Mouse (Mus musculus) G1E (cell line): ENCODE results near the gene Rpl26. TPM values are rescaled to one million over a fixed set of nuclear protein-coding genes. Genes with fewer than 3 reads are reported as not detected.

Experiments used
- ATAC-seq: 2 replicates; pipeline ENCODE4 v1.8.0; 2016; ENCODE audit warnings: mild to moderate bottlenecking; ENCODE audit not compliant: insufficient number of reproducible peaks, poor library complexity, low FRiP score, severe bottlenecking; ENCODE audit errors: extremely low read depth
- DNase-seq: peaks from one replicate; pipeline ENCODE4 v3.0.0; 2012; ENCODE audit warnings: low spot score
- H3K27me3 ChIP-seq: 2 replicates; pipeline ENCODE4 v1.6.1; 2012; ENCODE audit warnings: mild to moderate bottlenecking, low read length, inconsistent platforms; ENCODE audit not compliant: insufficient read depth
- H3K36me3 ChIP-seq: replicated peaks from 2 replicates; pipeline ENCODE3; 2012; ENCODE audit warnings: mild to moderate bottlenecking, inconsistent platforms
- H3K4me1 ChIP-seq: 2 replicates; pipeline ENCODE4 v1.6.1; 2012; ENCODE audit warnings: low read depth, low read length, inconsistent platforms, mixed read lengths; ENCODE audit not compliant: insufficient read depth
- H3K4me3 ChIP-seq: 2 replicates; pipeline ENCODE4 v1.5.1; 2012; ENCODE audit warnings: low read depth, mild to moderate bottlenecking, inconsistent platforms, low read length, moderate library complexity, mixed read lengths
- H3K9me3 ChIP-seq: replicated peaks from 2 replicates; pipeline ENCODE4 v1.6.1; 2012; ENCODE audit warnings: inconsistent platforms
- CTCF ChIP-seq: IDR thresholded peaks from 2 replicates; pipeline ENCODE4 v1.5.1; 2012; ENCODE audit warnings: low read depth, low read length, inconsistent platforms, mixed read lengths
- GATA1 ChIP-seq: IDR thresholded peaks from 2 replicates; pipeline ENCODE4 v1.6.1; 2012; ENCODE audit warnings: borderline replicate concordance, low read length, inconsistent platforms, mixed read lengths
- GATA2 ChIP-seq: IDR thresholded peaks from 2 replicates; pipeline ENCODE4 v1.6.1; 2012; ENCODE audit warnings: low read depth, low read length, inconsistent platforms, borderline replicate concordance
- POLR2AphosphoS5 ChIP-seq: IDR thresholded peaks from 2 replicates; pipeline ENCODE4 v1.6.1; 2012; ENCODE audit warnings: low read depth, low read length, inconsistent platforms; ENCODE audit not compliant: insufficient replicate concordance
- TAL1 ChIP-seq: conservative IDR thresholded peaks from 2 replicates; pipeline ENCODE4 v1.6.1; 2012; ENCODE audit warnings: low read depth, low read length, inconsistent platforms, mixed read lengths
- polyA plus RNA-seq: library from polyadenylated mRNA; stranded (reverse); fragments of >175 nt; gene quantifications from 2 replicates; pipeline ENCODE4 v1.2.3, GENCODE M21; 2012
- total RNA-seq, 2 experiments: library from RNA; stranded (forward) in 1 of 2; stranded (reverse) in 1 of 2; fragments of 200-1000 nt in 1 of 2; fragments of >200 nt in 1 of 2; fragmentation: Nextera tagmentation in 1 of 2; gene quantifications; 2 replicates each; pipeline ENCODE4 v1.2.3; 2014 to 2017

Rpl26 gene
- total and polyA plus RNA-seq, 3 experiments = 273 to 4,820 (median 1,719) TPM

- DNase-seq = no peak
- H3K27me3 ChIP-seq = peaks cover 63% of the 10 kb centered on the region
- TF ChIP-seq GATA1 (no peak), CTCF (no peak), POLR2AphosphoS5 (no peak), GATA2 (no peak), TAL1 (no peak)
- H3K36me3 ChIP-seq = no peaks in the 10 kb centered on the region
- no peak for ATAC-seq
- H3K4me3 ChIP-seq = no peak overlapping the region
- no peaks in the 10 kb centered on the region for H3K9me3 ChIP-seq
- H3K4me1 ChIP-seq = peaks cover 17% of the 10 kb centered on the region
Measured at GRCm38 (mm10) chr11:68955473-68955872, 54.1 kb downstream of the Rpl26 start.

GRCm38 (mm10) chr11:68956107-68956506 is 54.7 kb downstream of the Rpl26 start:
- DNase-seq = no peak
- H3K36me3 ChIP-seq = no peaks in the 10 kb centered on the region
- ATAC-seq = no peak
- H3K9me3 ChIP-seq = no peaks in the 10 kb centered on the region
- peaks cover 17% of the 10 kb centered on the region for H3K4me1 ChIP-seq
- peaks cover 59% of the 10 kb centered on the region for H3K27me3 ChIP-seq
- TF ChIP-seq GATA2 (no peak), TAL1 (no peak), POLR2AphosphoS5 (no peak), GATA1 (no peak), CTCF (no peak)
- no peak overlapping the region for H3K4me3 ChIP-seq

Other genes with a start within 250 kb of the Rpl26 start
- gene Myh10, start 210.0 kb upstream of the Rpl26 start, total RNA-seq (2014; fragmentation: Nextera tagmentation) = 4.9 TPM in 1 of 2 replicates, not detected in the other
- 0.49 TPM in 1 of 2 replicates, not detected in the other for gene Myh10, start 210.0 kb upstream of the Rpl26 start, total RNA-seq (2017)
- 0.03 TPM in 1 of 2 replicates, not detected in the other for gene Myh10, start 210.0 kb upstream of the Rpl26 start, polyA plus RNA-seq
- gene Ndel1, start 29.7 kb upstream of the Rpl26 start, total RNA-seq (2014; fragmentation: Nextera tagmentation) = 39.4 and 48.7 TPM in 2 replicates
- gene Ndel1, start 29.7 kb upstream of the Rpl26 start, total RNA-seq (2017) = 52.3 and 64.3 TPM in 2 replicates
- gene Ndel1, start 29.7 kb upstream of the Rpl26 start, polyA plus RNA-seq = 26.2 and 40.3 TPM in 2 replicates
- not detected in 2 replicates for gene Rnf222, start 13.0 kb upstream of the Rpl26 start, total RNA-seq (2014; fragmentation: Nextera tagmentation)
- 0.06 and 0.11 TPM in 2 replicates for gene Rnf222, start 13.0 kb upstream of the Rpl26 start, total RNA-seq (2017)
- not detected in 2 replicates for gene Rnf222, start 13.0 kb upstream of the Rpl26 start, polyA plus RNA-seq
- not detected in 2 replicates for gene Odf4, start 25.5 kb downstream of the Rpl26 start, total RNA-seq (2014; fragmentation: Nextera tagmentation)
- not detected in 2 replicates for gene Odf4, start 25.5 kb downstream of the Rpl26 start, total RNA-seq (2017)
- not detected in 2 replicates for gene Odf4, start 25.5 kb downstream of the Rpl26 start, polyA plus RNA-seq
- gene Arhgef15, start 55.9 kb downstream of the Rpl26 start, total RNA-seq (2014; fragmentation: Nextera tagmentation) = not detected in 2 replicates
- gene Arhgef15, start 55.9 kb downstream of the Rpl26 start, total RNA-seq (2017) = 0.12 and 0.22 TPM in 2 replicates
- gene Arhgef15, start 55.9 kb downstream of the Rpl26 start, polyA plus RNA-seq = not detected in 2 replicates
- gene Slc25a35, start 66.5 kb downstream of the Rpl26 start, total RNA-seq (2014; fragmentation: Nextera tagmentation) = 5.2 and 5.8 TPM in 2 replicates
- 0.93 and 1.1 TPM in 2 replicates for gene Slc25a35, start 66.5 kb downstream of the Rpl26 start, total RNA-seq (2017)
- 1.2 and 1.3 TPM in 2 replicates for gene Slc25a35, start 66.5 kb downstream of the Rpl26 start, polyA plus RNA-seq
- 16.1 and 21.8 TPM in 2 replicates for gene Rangrf, start 73.6 kb downstream of the Rpl26 start, total RNA-seq (2014; fragmentation: Nextera tagmentation)
- 16.2 and 18.4 TPM in 2 replicates for gene Rangrf, start 73.6 kb downstream of the Rpl26 start, total RNA-seq (2017)
- gene Rangrf, start 73.6 kb downstream of the Rpl26 start, polyA plus RNA-seq = 7.8 and 8.1 TPM in 2 replicates
- 83.4 and 107 TPM in 2 replicates for gene Pfas, start 106.9 kb downstream of the Rpl26 start, total RNA-seq (2014; fragmentation: Nextera tagmentation)
- gene Pfas, start 106.9 kb downstream of the Rpl26 start, total RNA-seq (2017) = 34.4 and 36.2 TPM in 2 replicates
- gene Pfas, start 106.9 kb downstream of the Rpl26 start, polyA plus RNA-seq = 41.3 and 62.8 TPM in 2 replicates
- 83.8 and 96.5 TPM in 2 replicates for gene Ctc1, start 114.3 kb downstream of the Rpl26 start, total RNA-seq (2014; fragmentation: Nextera tagmentation)
- gene Ctc1, start 114.3 kb downstream of the Rpl26 start, total RNA-seq (2017) = 15.2 and 19.9 TPM in 2 replicates
- gene Ctc1, start 114.3 kb downstream of the Rpl26 start, polyA plus RNA-seq = 73.4 and 104 TPM in 2 replicates
- gene Aurkb, start 144.1 kb downstream of the Rpl26 start, total RNA-seq (2014; fragmentation: Nextera tagmentation) = 176 and 241 TPM in 2 replicates
- 117 and 133 TPM in 2 replicates for gene Aurkb, start 144.1 kb downstream of the Rpl26 start, total RNA-seq (2017)
- gene Aurkb, start 144.1 kb downstream of the Rpl26 start, polyA plus RNA-seq = 296 TPM in 2 replicates
- 5.3 and 6.4 TPM in 2 replicates for gene Borcs6, start 158.1 kb downstream of the Rpl26 start, total RNA-seq (2014; fragmentation: Nextera tagmentation)
- gene Borcs6, start 158.1 kb downstream of the Rpl26 start, total RNA-seq (2017) = 6.1 and 8.2 TPM in 2 replicates
- 25.9 and 37.4 TPM in 2 replicates for gene Borcs6, start 158.1 kb downstream of the Rpl26 start, polyA plus RNA-seq
- 28.3 and 38.2 TPM in 2 replicates for gene Tmem107, start 169.2 kb downstream of the Rpl26 start, total RNA-seq (2014; fragmentation: Nextera tagmentation)
- 17.2 and 34.2 TPM in 2 replicates for gene Tmem107, start 169.2 kb downstream of the Rpl26 start, total RNA-seq (2017)
- gene Tmem107, start 169.2 kb downstream of the Rpl26 start, polyA plus RNA-seq = 70.8 and 77.9 TPM in 2 replicates
- gene Vamp2, start 186.9 kb downstream of the Rpl26 start, total RNA-seq (2014; fragmentation: Nextera tagmentation) = 98.4 and 104 TPM in 2 replicates
- 4.4 and 5.8 TPM in 2 replicates for gene Vamp2, start 186.9 kb downstream of the Rpl26 start, total RNA-seq (2017)
- 31.8 and 32.8 TPM in 2 replicates for gene Vamp2, start 186.9 kb downstream of the Rpl26 start, polyA plus RNA-seq
- gene Per1, start 193.6 kb downstream of the Rpl26 start, total RNA-seq (2014; fragmentation: Nextera tagmentation) = 55.2 and 55.5 TPM in 2 replicates
- gene Per1, start 193.6 kb downstream of the Rpl26 start, total RNA-seq (2017) = 8.9 TPM in 2 replicates
- gene Per1, start 193.6 kb downstream of the Rpl26 start, polyA plus RNA-seq = 40.6 TPM in 2 replicates
- 0.53 TPM in 1 of 2 replicates, not detected in the other for gene Hes7, start 218.8 kb downstream of the Rpl26 start, total RNA-seq (2014; fragmentation: Nextera tagmentation)
- gene Hes7, start 218.8 kb downstream of the Rpl26 start, total RNA-seq (2017) = 0.22 TPM in 1 of 2 replicates, not detected in the other
- gene Hes7, start 218.8 kb downstream of the Rpl26 start, polyA plus RNA-seq = 1.2 and 2.0 TPM in 2 replicates
- gene 9130213A22Rik, start 221.0 kb downstream of the Rpl26 start, total RNA-seq (2014; fragmentation: Nextera tagmentation) = 1.4 TPM in 2 replicates
- 0.17 and 0.82 TPM in 2 replicates for gene 9130213A22Rik, start 221.0 kb downstream of the Rpl26 start, total RNA-seq (2017)
- gene 9130213A22Rik, start 221.0 kb downstream of the Rpl26 start, polyA plus RNA-seq = 0.10 and 0.25 TPM in 2 replicates
- gene Aloxe3, start 224.3 kb downstream of the Rpl26 start, total RNA-seq (2014; fragmentation: Nextera tagmentation) = 1.3 TPM in 1 of 2 replicates, not detected in the other
- 0.16 TPM in 1 of 2 replicates, not detected in the other for gene Aloxe3, start 224.3 kb downstream of the Rpl26 start, total RNA-seq (2017)
- gene Aloxe3, start 224.3 kb downstream of the Rpl26 start, polyA plus RNA-seq = 0.01 TPM in 1 of 2 replicates, not detected in the other